Mouse (Mus musculus) heart, embryonic 11.5 days (tissue): ENCODE data around the gene Ccdc149. TPM values are rescaled to one million over a fixed set of nuclear protein-coding genes. Genes with fewer than 3 reads are reported as not detected.

ENCODE experiments used
- ATAC-seq: fragments of 200-750 bp; cut with Nextera tagmentation; replicated peaks from 2 replicates; pipeline ENCODE4 v1.8.0; 2017; ENCODE audit warnings: moderate library complexity; ENCODE audit not compliant: insufficient number of reproducible peaks, low FRiP score, low TSS enrichment
- H3K27ac ChIP-seq: fragments of 300-500 bp; sonication (generic); 2 replicates; pipeline ENCODE4 v1.5.1; 2014; ENCODE audit warnings: mild to moderate bottlenecking, low read depth, low read length
- H3K27me3 ChIP-seq: fragments of 300-500 bp; sonication (generic); 2 replicates; pipeline ENCODE4 v1.6.1; 2014; ENCODE audit warnings: mild to moderate bottlenecking, low read length, mixed read lengths; ENCODE audit not compliant: control insufficient read depth, insufficient read depth
- H3K36me3 ChIP-seq: fragments of 300-500 bp; sonication (generic); 2 replicates; pipeline ENCODE4 v1.6.1; 2014; ENCODE audit warnings: mild to moderate bottlenecking, low read length, moderate library complexity, mixed read lengths; ENCODE audit not compliant: control insufficient read depth, insufficient read depth
- H3K4me1 ChIP-seq: fragments of 300-500 bp; sonication (generic); 2 replicates; pipeline ENCODE4 v1.6.1; 2014; ENCODE audit warnings: low read length; ENCODE audit not compliant: control insufficient read depth, insufficient read depth
- H3K4me2 ChIP-seq: fragments of 300-500 bp; sonication (generic); 2 replicates; pipeline ENCODE4 v1.6.1; 2014; ENCODE audit warnings: mild to moderate bottlenecking, moderate library complexity
- H3K4me3 ChIP-seq: fragments of 300-500 bp; sonication (generic); 2 replicates; pipeline ENCODE4 v1.5.1; 2014; ENCODE audit warnings: low read depth, low read length
- H3K9ac ChIP-seq: fragments of 300-500 bp; sonication (generic); 2 replicates; pipeline ENCODE4 v1.6.1; 2014; ENCODE audit warnings: mild to moderate bottlenecking, low read depth, low read length, moderate library complexity
- H3K9me3 ChIP-seq: fragments of 300-500 bp; sonication (generic); replicated peaks from 2 replicates; pipeline ENCODE4 v1.6.1; 2016; ENCODE audit warnings: low read length; ENCODE audit not compliant: control insufficient read depth
- WGBS: fragments of 180-500 bp; shearing (Covaris S2); extraction: QIAGEN DNeasy Blood & Tissue Kit; methylation state at CpG from one replicate; pipeline ENCODE4 v1.1.7; 2014; ENCODE audit not compliant: insufficient replicate concordance; 5-methylcytosine and 5-hydroxymethylcytosine counted together
- polyA plus RNA-seq: library from polyadenylated mRNA; unstranded; fragments of >200 nt; fragmentation: Nextera tagmentation; extraction: Ambion mirVana; gene quantifications from 2 replicates; pipeline ENCODE4 v1.2.1, GENCODE M21; 2014

The Ccdc149 gene
- polyA plus RNA-seq, 1 experiment from 2014 or later: 1.8 TPM

GRCm38 (mm10) chr5:52462447-52462846, 8.9 kb downstream of the Ccdc149 start:
- no peaks in the 10 kb centered on the region for H3K27me3 ChIP-seq
- H3K4me3 ChIP-seq: no peak overlapping the region
- no peaks in the 10 kb centered on the region for H3K4me1 ChIP-seq
- H3K9me3 ChIP-seq: peaks cover 3% of the 10 kb centered on the region
- no peak overlapping the region for H3K27ac ChIP-seq
- no peaks in the 10 kb centered on the region for H3K36me3 ChIP-seq
- no peak for ATAC-seq
- no peak overlapping the region for H3K4me2 ChIP-seq
- H3K9ac ChIP-seq: no peak overlapping the region
- 63% methylated on average over 2 of the region's 2 CpGs for WGBS

GRCm38 (mm10) chr5:52461434-52462124, 9.7 kb downstream of the Ccdc149 start:
- H3K27me3 ChIP-seq: no peaks in the 10 kb centered on the region
- H3K9ac ChIP-seq: no peak overlapping the region
- H3K4me1 ChIP-seq: peaks cover 5% of the 10 kb centered on the region; the same call in 1 of the 2 replicates
- no peak overlapping the region for H3K4me2 ChIP-seq
- H3K4me3 ChIP-seq: no peak overlapping the region
- H3K27ac ChIP-seq: no peak overlapping the region
- WGBS: 64% methylated on average over 6 of the region's 6 CpGs
- no peak for ATAC-seq
- H3K36me3 ChIP-seq: no peaks in the 10 kb centered on the region
- H3K9me3 ChIP-seq: peaks cover 3% of the 10 kb centered on the region

GRCm38 (mm10) chr5:52459308-52459707, 12.0 kb downstream of the Ccdc149 start:
- no peaks in the 10 kb centered on the region for H3K9me3 ChIP-seq
- H3K4me1 ChIP-seq: peaks cover 8% of the 10 kb centered on the region; the same call in 1 of the 2 replicates
- no peak overlapping the region for H3K9ac ChIP-seq
- no peaks in the 10 kb centered on the region for H3K36me3 ChIP-seq
- 72% methylated on average over 4 of the region's 4 CpGs for WGBS
- H3K4me2 ChIP-seq: no peak overlapping the region
- no peak overlapping the region for H3K4me3 ChIP-seq
- ATAC-seq: no peak
- no peaks in the 10 kb centered on the region for H3K27me3 ChIP-seq
- no peak overlapping the region for H3K27ac ChIP-seq

GRCm38 (mm10) chr5:52457154-52457553, 14.2 kb downstream of the Ccdc149 start:
- no peaks in the 10 kb centered on the region for H3K27me3 ChIP-seq
- no peak overlapping the region for H3K27ac ChIP-seq
- no peak overlapping the region for H3K9ac ChIP-seq
- H3K4me2 ChIP-seq: no peak overlapping the region
- no peaks in the 10 kb centered on the region for H3K9me3 ChIP-seq
- H3K4me3 ChIP-seq: no peak overlapping the region
- ATAC-seq: no peak
- no peaks in the 10 kb centered on the region for H3K36me3 ChIP-seq
- H3K4me1 ChIP-seq: peaks cover 8% of the 10 kb centered on the region; the same call in 1 of the 2 replicates
- WGBS: 41% methylated on average over 6 of the region's 6 CpGs

- 80% methylated on average over 9 of the region's 9 CpGs for WGBS
- no peaks in the 10 kb centered on the region for H3K27me3 ChIP-seq
- no peak overlapping the region for H3K4me2 ChIP-seq
- H3K36me3 ChIP-seq: no peaks in the 10 kb centered on the region
- no peak overlapping the region for H3K9ac ChIP-seq
- H3K4me3 ChIP-seq: no peak overlapping the region
- H3K4me1 ChIP-seq: no peaks in the 10 kb centered on the region
- no peak for ATAC-seq
- H3K9me3 ChIP-seq: no peaks in the 10 kb centered on the region
- H3K27ac ChIP-seq: no peak overlapping the region
These were observed 20.5 kb downstream of the Ccdc149 start for GRCm38 (mm10) chr5:52450821-52451220.

- Histone ChIP-seq H3K9me3 (no peaks in the 10 kb centered on the region), H3K9ac (no peak overlapping the region), H3K4me1 (no peaks in the 10 kb centered on the region), H3K4me2 (no peak overlapping the region), H3K4me3 (no peak overlapping the region), H3K27ac (no peak overlapping the region), H3K27me3 (no peaks in the 10 kb centered on the region), H3K36me3 (no peaks in the 10 kb centered on the region)
- no peak for ATAC-seq
- WGBS: 76% methylated on average over 8 of the region's 8 CpGs
These were observed 22.1 kb downstream of the Ccdc149 start for GRCm38 (mm10) chr5:52449187-52449586.

GRCm38 (mm10) chr5:52440278-52440677, 31.0 kb downstream of the Ccdc149 start:
- H3K4me1 ChIP-seq: no peaks in the 10 kb centered on the region
- H3K36me3 ChIP-seq: no peaks in the 10 kb centered on the region
- H3K9me3 ChIP-seq: peaks cover 2% of the 10 kb centered on the region; the same call in 1 of the 2 replicates
- no peak overlapping the region for H3K4me2 ChIP-seq
- WGBS: 88% methylated on average over 11 of the region's 11 CpGs
- H3K4me3 ChIP-seq: no peak overlapping the region
- H3K9ac ChIP-seq: no peak overlapping the region
- ATAC-seq: no peak
- H3K27me3 ChIP-seq: no peaks in the 10 kb centered on the region
- no peak overlapping the region for H3K27ac ChIP-seq

- Histone ChIP-seq H3K9ac (no peak overlapping the region), H3K4me1 (no peaks in the 10 kb centered on the region), H3K27ac (no peak overlapping the region), H3K4me2 (no peak overlapping the region), H3K4me3 (no peak overlapping the region), H3K27me3 (no peaks in the 10 kb centered on the region), H3K9me3 (peaks cover 2% of the 10 kb centered on the region; the same call in 1 of the 2 replicates), H3K36me3 (no peaks in the 10 kb centered on the region)
- 74% methylated on average over 7 of the region's 7 CpGs for WGBS
- no peak for ATAC-seq
These were observed 32.4 kb downstream of the Ccdc149 start for GRCm38 (mm10) chr5:52438946-52439345.

GRCm38 (mm10) chr5:52435533-52435932, 35.8 kb downstream of the Ccdc149 start:
- no peaks in the 10 kb centered on the region for H3K4me1 ChIP-seq
- no peak overlapping the region for H3K4me2 ChIP-seq
- H3K36me3 ChIP-seq: no peaks in the 10 kb centered on the region
- ATAC-seq: no peak
- no peaks in the 10 kb centered on the region for H3K9me3 ChIP-seq
- WGBS: 73% methylated on average over 6 of the region's 6 CpGs
- H3K27me3 ChIP-seq: no peaks in the 10 kb centered on the region
- H3K9ac ChIP-seq: no peak overlapping the region
- H3K4me3 ChIP-seq: no peak overlapping the region
- H3K27ac ChIP-seq: no peak overlapping the region
